Mouse (Mus musculus): ENCODE data around the gene Dguok. TPM values are rescaled to one million over a fixed set of nuclear protein-coding genes. Genes with fewer than 3 reads are reported as not detected.
A peak's percentile ranks its signal among the peaks of the same experiment; 100 is the strongest.

The Dguok gene
- polyA plus RNA-seq, 1 experiment from 2014 or later: 68.8 TPM

- Histone ChIP-seq H3K9me3 (no peaks in the 10 kb centered on the region), H3K27ac (no peak overlapping the region), H3K36me3 (0 out of 2 replicates have a peak, but pooled peaks cover under 1% of the 10 kb centered on the region), H3K4me3 (no peak overlapping the region), H3K4me1 (replicated peaks) (peaks cover 3% of the 10 kb centered on the region), H3K27me3 (ENCODE audit: insufficient read depth, poor library complexity, severe bottlenecking) (no peaks in the 10 kb centered on the region)
- DNase-seq (ENCODE audit: low spot score): no peak
- 91% methylated on average over 7 of the region's 7 CpGs for WGBS
Observed at GRCm38 (mm10) chr6:83471739-83472138, 35.0 kb downstream of the Dguok start.

GRCm38 (mm10) chr6:83464011-83464410 is 42.8 kb downstream of the Dguok start:
- Histone ChIP-seq H3K4me1 (replicated peaks) (peaks cover 10% of the 10 kb centered on the region), H3K27me3 (ENCODE audit: insufficient read depth, poor library complexity, severe bottlenecking) (no peaks in the 10 kb centered on the region), H3K9me3 (no peaks in the 10 kb centered on the region), H3K27ac (no peak overlapping the region), H3K36me3 (no peaks in the 10 kb centered on the region), H3K4me3 (no peak overlapping the region)
- DNase-seq (ENCODE audit: low spot score): no peak

GRCm38 (mm10) chr6:83459034-83459644 is 47.6 kb downstream of the Dguok start, which contains the start of gene Tet3:
Gene Tet3, minus strand, starts transcription at chr6:83459084.
- no peak within 1 kb of the TSS; the same call in 1 of the 2 replicates for H3K27ac ChIP-seq
- H3K27me3 ChIP-seq (ENCODE audit: insufficient read depth, poor library complexity, severe bottlenecking): 0 out of 2 replicates have a peak, but pooled peaks cover 4% of the 10 kb centered on the region
- no peaks in the 10 kb centered on the region for H3K9me3 ChIP-seq
- H3K4me3 ChIP-seq: peak within 1 kb of the TSS; percentile 93; the same call in 1 of the 2 replicates
- H3K36me3 ChIP-seq: peaks cover 7% of the 10 kb centered on the region; the same call in 1 of the 2 replicates
- WGBS: 85% methylated on average over 4 of the region's 4 CpGs
- peaks cover 47% of the 10 kb centered on the region for H3K4me1 ChIP-seq (replicated peaks)
- DNase-seq (ENCODE audit: low spot score): no peak

DNA sequence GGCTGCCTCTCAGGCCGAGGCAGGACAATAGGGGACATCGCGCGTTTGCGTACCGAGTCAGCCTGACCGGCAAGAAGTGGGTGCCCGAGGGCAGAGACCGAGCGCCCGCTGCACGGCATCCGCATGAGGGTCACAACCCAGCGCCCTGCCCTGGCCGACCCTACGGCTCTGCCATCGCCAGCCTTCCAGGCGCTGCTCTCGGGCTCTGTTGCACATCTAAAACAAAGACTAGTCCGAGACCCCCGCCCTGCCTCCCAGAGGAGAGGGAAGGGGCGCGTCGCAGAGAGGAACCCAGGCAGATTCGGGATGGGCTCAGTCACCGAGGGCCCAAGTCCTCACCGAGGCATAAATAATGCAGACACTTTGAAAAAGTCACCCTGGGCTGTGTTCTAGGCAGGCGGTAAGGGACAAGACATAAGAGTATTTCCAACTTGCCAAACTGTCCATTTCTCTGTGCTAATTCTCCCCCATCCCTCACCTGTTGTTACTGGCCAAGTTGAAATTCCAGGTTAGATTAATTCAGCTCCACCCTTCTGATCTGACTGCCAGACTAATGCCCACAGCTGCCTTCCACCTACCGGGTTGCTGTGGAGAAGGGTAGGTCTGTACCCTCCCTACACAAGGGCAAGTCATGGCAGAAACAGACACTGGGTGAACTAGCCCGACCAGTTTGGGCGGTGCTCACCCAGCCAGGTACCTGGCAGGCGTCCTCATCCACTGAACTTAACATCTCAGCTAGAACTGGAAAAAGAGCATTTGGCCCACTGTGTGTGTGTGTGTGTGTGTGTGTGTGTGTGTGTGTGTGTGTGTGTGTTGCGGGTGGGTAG is 49.6 kb downstream of the Dguok start:
- H3K9me3 ChIP-seq: no peaks in the 10 kb centered on the region
- peak; percentile 34 for DNase-seq (ENCODE audit: low spot score)
- WGBS: 3% methylated on average over 33 of the region's 33 CpGs
- H3K4me1 ChIP-seq (replicated peaks): peaks cover 66% of the 10 kb centered on the region
- H3K27ac ChIP-seq: peak overlapping the region; percentile 100
- peaks cover 21% of the 10 kb centered on the region for H3K36me3 ChIP-seq
- H3K4me3 ChIP-seq: peak overlapping the region; percentile 93
- H3K27me3 ChIP-seq (ENCODE audit: insufficient read depth, poor library complexity, severe bottlenecking): 0 out of 2 replicates have a peak, but pooled peaks cover 4% of the 10 kb centered on the region

DNA sequence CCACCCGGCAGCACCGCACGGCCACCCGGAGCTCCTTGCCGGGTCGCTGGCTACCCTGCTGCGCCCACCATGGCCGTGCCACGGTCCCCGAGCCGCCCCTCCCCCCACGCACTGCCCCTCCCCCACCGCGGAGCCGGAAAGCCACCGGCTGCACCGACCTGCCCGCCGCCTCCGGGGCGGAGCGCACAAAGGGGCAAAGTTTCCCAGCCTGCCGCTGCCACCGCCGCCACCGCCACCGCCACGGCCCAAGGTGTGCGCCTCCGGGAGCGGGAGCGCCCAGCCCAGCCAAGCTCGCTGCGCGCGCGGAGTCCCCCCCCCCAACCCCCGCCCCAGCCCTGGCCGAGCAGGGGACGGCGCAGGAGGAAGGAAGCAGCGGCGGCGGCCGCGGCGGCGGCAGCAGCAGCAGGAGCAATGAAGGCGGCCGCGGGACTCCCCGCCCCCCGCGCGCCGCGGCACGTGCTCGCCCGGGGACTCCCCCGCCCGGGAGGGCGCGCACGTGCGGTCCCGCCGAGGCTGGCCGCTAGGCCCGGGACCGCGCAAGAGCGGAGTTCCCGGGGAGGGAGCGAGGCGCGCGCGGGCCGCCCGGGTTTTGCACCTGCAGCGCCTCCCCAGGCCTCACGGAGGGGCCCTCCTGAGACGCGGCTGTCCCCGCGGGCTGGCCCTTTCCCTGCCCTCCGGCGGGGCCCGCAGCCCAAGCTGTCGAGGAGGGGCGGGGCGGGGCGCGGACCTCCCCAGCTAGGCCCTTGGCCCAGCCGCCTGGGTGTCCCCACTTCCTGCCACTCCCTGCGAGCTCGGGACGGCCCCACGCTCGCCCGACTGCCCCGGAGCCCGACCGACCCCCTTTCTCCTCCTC is 50.4 kb downstream of the Dguok start:
- Histone ChIP-seq H3K9me3 (no peaks in the 10 kb centered on the region), H3K27me3 (ENCODE audit: insufficient read depth, poor library complexity, severe bottlenecking) (0 out of 2 replicates have a peak, but pooled peaks cover 4% of the 10 kb centered on the region), H3K4me3 (peak overlapping the region; percentile 93), H3K4me1 (replicated peaks) (peaks cover 75% of the 10 kb centered on the region), H3K27ac (peak overlapping the region; percentile 100), H3K36me3 (peaks cover 29% of the 10 kb centered on the region)
- peak; percentile 80 for DNase-seq (ENCODE audit: low spot score)
- WGBS: 0% methylated on average over 91 of the region's 105 CpGs

- peak overlapping the region; percentile 100 for H3K27ac ChIP-seq
- 0 out of 2 replicates have a peak, but pooled peaks cover 4% of the 10 kb centered on the region for H3K27me3 ChIP-seq (ENCODE audit: insufficient read depth, poor library complexity, severe bottlenecking)
- H3K4me3 ChIP-seq: peak overlapping the region; percentile 93
- 1% methylated on average over 40 of the region's 41 CpGs for WGBS
- DNase-seq (ENCODE audit: low spot score): no peak
- H3K36me3 ChIP-seq: peaks cover 36% of the 10 kb centered on the region
- no peaks in the 10 kb centered on the region for H3K9me3 ChIP-seq
- H3K4me1 ChIP-seq (replicated peaks): peaks cover 83% of the 10 kb centered on the region
Observed at GRCm38 (mm10) chr6:83455328-83456130, 51.2 kb downstream of the Dguok start.

DNA sequence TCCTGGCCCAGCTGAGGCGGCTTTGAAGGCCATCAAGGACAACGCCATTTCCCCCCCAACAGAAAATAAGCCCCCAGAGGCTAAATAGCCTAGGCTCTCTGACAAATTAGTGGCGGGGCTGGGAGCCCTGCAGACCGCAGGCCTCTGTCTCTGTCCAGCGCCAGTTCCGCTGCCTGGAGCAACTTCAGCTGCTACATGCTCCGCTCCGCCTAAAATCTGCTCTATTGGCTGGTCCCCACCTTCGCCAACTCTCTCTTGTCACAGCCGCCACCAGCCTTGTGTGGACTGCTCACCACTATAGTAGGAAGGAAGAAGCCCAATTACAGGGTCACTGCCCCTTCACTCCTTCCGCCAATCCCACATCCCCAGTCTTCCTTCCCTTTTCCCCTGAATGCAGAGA is 53.1 kb downstream of the Dguok start:
- H3K36me3 ChIP-seq: peaks cover 55% of the 10 kb centered on the region
- H3K4me1 ChIP-seq (replicated peaks): peaks cover 95% of the 10 kb centered on the region
- H3K9me3 ChIP-seq: no peaks in the 10 kb centered on the region
- 50% methylated on average over 11 of the region's 11 CpGs for WGBS
- 0 out of 2 replicates have a peak, but pooled peaks cover 4% of the 10 kb centered on the region for H3K27me3 ChIP-seq (ENCODE audit: insufficient read depth, poor library complexity, severe bottlenecking)
- peak; percentile 35 for DNase-seq (ENCODE audit: low spot score)
- peak overlapping the region; percentile 93 for H3K4me3 ChIP-seq
- H3K27ac ChIP-seq: peak overlapping the region; percentile 59

DNA sequence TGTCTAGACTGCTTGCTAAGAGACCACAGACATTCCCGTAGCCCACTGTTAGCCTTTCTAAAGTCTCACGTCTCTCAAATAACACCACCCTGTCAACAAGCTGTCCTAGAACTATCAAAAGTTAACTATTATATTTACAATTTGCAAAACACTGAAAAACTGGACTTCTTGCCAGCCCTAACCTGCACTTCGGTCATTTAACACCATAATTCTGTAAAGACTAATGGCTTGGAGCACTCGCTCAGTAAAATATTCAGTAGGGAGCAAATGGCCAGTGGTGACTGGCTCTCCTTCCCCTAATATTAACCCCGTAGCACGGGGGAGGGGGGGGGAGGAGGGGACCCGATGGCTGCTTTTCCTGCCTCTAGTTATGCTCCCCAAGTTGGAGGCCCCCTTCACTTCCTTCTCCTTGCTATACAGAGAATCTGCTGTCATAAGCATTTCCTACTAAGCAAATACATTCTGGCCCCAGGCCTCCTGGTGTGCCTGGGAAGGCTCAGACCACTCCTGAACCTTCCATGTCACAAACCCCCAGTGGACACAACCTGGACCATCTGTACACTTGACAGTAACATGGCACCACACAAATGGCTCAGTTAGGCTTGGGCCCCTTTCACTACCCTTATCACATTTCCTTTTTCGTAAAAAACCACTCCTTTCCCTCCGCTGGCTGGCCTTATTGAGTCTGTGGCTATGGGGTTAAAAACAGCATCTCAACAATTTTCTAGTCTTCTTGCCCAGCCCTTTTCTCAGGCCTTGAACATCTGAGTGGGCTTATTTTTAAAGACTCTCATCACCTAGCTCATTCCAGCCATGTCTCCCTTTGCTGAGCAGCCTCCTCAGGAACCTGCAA is 56.1 kb downstream of the Dguok start:
- Histone ChIP-seq H3K36me3 (peaks cover 85% of the 10 kb centered on the region), H3K4me3 (no peak overlapping the region), H3K9me3 (no peaks in the 10 kb centered on the region), H3K27me3 (ENCODE audit: insufficient read depth, poor library complexity, severe bottlenecking) (no peaks in the 10 kb centered on the region), H3K4me1 (replicated peaks) (peaks cover 89% of the 10 kb centered on the region), H3K27ac (no peak overlapping the region)
- WGBS: 77% methylated on average over 9 of the region's 9 CpGs
- no peak for DNase-seq (ENCODE audit: low spot score)

GRCm38 (mm10) chr6:83449440-83449839 is 57.3 kb downstream of the Dguok start:
- no peak for DNase-seq (ENCODE audit: low spot score)
- no peak overlapping the region for H3K4me3 ChIP-seq
- 84% methylated on average over 3 of the region's 3 CpGs for WGBS
- peaks cover 92% of the 10 kb centered on the region for H3K36me3 ChIP-seq
- peaks cover 89% of the 10 kb centered on the region for H3K4me1 ChIP-seq (replicated peaks)
- no peaks in the 10 kb centered on the region for H3K27me3 ChIP-seq (ENCODE audit: insufficient read depth, poor library complexity, severe bottlenecking)
- H3K9me3 ChIP-seq: no peaks in the 10 kb centered on the region
- no peak overlapping the region for H3K27ac ChIP-seq

GRCm38 (mm10) chr6:83448911-83449310 is 57.9 kb downstream of the Dguok start:
- no peak for DNase-seq (ENCODE audit: low spot score)
- WGBS: 86% methylated on average over 4 of the region's 4 CpGs
- Histone ChIP-seq H3K4me1 (replicated peaks) (peaks cover 89% of the 10 kb centered on the region), H3K27me3 (ENCODE audit: insufficient read depth, poor library complexity, severe bottlenecking) (no peaks in the 10 kb centered on the region), H3K9me3 (no peaks in the 10 kb centered on the region), H3K36me3 (peaks cover 90% of the 10 kb centered on the region), H3K4me3 (no peak overlapping the region), H3K27ac (no peak overlapping the region)

DNA sequence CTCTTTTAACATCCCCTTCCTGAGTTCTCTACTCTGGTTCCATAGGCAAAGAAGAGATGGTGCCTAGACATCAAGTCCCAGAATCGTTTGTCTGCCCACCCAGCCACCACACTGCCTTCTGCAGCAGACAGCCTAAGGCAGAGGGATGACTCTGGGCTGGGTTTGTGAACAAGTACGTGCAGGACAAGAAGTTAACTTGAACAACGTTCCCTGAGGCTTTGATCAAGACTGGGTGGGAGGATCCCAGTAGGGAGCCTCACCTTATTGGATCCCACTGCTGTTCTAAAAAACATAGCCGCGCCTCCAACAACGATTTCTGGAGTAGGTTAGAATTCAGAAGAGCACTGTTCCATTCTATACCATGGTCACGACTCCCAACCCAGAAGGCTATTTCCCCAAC is 59.7 kb downstream of the Dguok start:
- no peaks in the 10 kb centered on the region for H3K27me3 ChIP-seq (ENCODE audit: insufficient read depth, poor library complexity, severe bottlenecking)
- WGBS: 83% methylated on average over 7 of the region's 7 CpGs

More for the DNA sequence above, 59.7 kb downstream of the Dguok start:
- Histone ChIP-seq H3K4me3 (no peak overlapping the region), H3K9me3 (no peaks in the 10 kb centered on the region), H3K4me1 (replicated peaks) (peaks cover 89% of the 10 kb centered on the region), H3K27ac (no peak overlapping the region), H3K36me3 (peaks cover 82% of the 10 kb centered on the region)
- DNase-seq (ENCODE audit: low spot score): no peak
